Mouse (Mus musculus): ENCODE measurements around the gene Prkar2b. TPM values are rescaled to one million over a fixed set of nuclear protein-coding genes. Genes with fewer than 3 reads are reported as not detected.

Gene Prkar2b
- polyA plus RNA-seq, 1 experiment from 2014 or later: 70.4 TPM

DNA sequence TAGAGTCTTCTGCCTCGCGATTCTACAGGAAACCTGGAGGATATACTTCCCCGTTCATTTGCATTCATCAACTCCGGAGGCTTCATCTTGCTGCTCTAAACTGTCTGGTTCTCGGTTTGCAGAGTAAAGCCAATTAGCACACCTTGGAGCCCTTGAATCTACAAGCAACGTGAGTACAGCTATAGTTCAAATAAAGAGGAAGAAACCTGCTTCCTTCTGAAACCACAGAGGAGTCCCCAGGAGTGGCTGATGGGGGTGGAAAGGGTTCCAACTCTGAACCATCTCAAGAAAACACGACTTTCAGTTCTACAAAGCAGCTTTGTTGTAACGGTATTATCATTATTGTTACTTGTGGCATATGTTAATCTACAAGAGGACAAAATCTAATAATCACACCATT, 26.2 kb upstream of the Prkar2b start:
- peak overlapping the region; percentile 17 for H3K4me2 ChIP-seq
- 23% methylated on average over 8 of the region's 8 CpGs for WGBS (ENCODE audit: insufficient replicate concordance)

GRCm38 (mm10) chr12:32086874-32087273, 25.8 kb upstream of the Prkar2b start:
- ATAC-seq (ENCODE audit: insufficient read depth): no peak
- Histone ChIP-seq H3K4me2 (peak overlapping the region; percentile 17), H3K4me1 (replicated peaks) (peaks cover 47% of the 10 kb centered on the region), H3K27ac (replicated peaks) (peak overlapping the region; percentile 31; the same call in 1 of the 2 replicates), H3K9ac (no peak overlapping the region), H3K4me3 (replicated peaks) (no peak overlapping the region), H3K36me3 (replicated peaks) (peaks cover 11% of the 10 kb centered on the region), H3K27me3 (no peaks in the 10 kb centered on the region), H3K9me3 (replicated peaks) (no peaks in the 10 kb centered on the region)
- 51% methylated on average over 3 of the region's 3 CpGs for WGBS (ENCODE audit: insufficient replicate concordance)

More for the DNA sequence above, 26.2 kb upstream of the Prkar2b start:
- H3K9ac ChIP-seq: no peak overlapping the region
- no peaks in the 10 kb centered on the region for H3K9me3 ChIP-seq (replicated peaks)
- ATAC-seq (ENCODE audit: insufficient read depth): no peak
- peaks cover 43% of the 10 kb centered on the region for H3K4me1 ChIP-seq (replicated peaks)
- H3K27ac ChIP-seq (replicated peaks): no peak overlapping the region
- H3K4me3 ChIP-seq (replicated peaks): no peak overlapping the region
- H3K27me3 ChIP-seq: no peaks in the 10 kb centered on the region
- H3K36me3 ChIP-seq (replicated peaks): peaks cover 11% of the 10 kb centered on the region

DNA sequence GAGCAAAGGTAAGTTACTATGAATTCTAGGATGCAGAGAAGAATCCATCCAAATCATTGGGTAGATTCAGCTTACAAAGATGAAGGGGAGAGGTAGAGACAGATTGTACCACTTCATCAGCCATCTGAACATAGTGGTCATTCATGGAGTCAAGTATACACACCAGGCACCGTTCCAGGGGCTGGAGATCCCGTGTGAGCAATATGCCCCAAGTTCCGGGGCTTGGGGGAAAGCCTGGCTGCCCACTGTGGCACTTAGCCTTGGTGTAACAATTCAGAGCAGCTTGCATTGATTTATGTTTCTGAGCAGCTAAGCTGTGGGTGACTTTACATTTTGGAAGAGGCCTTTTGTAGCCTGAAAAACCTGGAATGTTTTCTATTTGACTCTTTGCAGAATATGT, 24.8 kb upstream of the Prkar2b start:
- H3K9me3 ChIP-seq (replicated peaks): no peaks in the 10 kb centered on the region
- no peaks in the 10 kb centered on the region for H3K27me3 ChIP-seq
- no peak overlapping the region for H3K9ac ChIP-seq
- no peak overlapping the region for H3K4me3 ChIP-seq (replicated peaks)
- peaks cover 51% of the 10 kb centered on the region for H3K4me1 ChIP-seq (replicated peaks)
- WGBS (ENCODE audit: insufficient replicate concordance): 80% methylated on average over 3 of the region's 3 CpGs
- H3K4me2 ChIP-seq: no peak overlapping the region
- ATAC-seq (ENCODE audit: insufficient read depth): no peak
- peaks cover 5% of the 10 kb centered on the region; the same call in 1 of the 2 replicates for H3K36me3 ChIP-seq (replicated peaks)
- no peak overlapping the region; the same call in 1 of the 2 replicates for H3K27ac ChIP-seq (replicated peaks)

DNA sequence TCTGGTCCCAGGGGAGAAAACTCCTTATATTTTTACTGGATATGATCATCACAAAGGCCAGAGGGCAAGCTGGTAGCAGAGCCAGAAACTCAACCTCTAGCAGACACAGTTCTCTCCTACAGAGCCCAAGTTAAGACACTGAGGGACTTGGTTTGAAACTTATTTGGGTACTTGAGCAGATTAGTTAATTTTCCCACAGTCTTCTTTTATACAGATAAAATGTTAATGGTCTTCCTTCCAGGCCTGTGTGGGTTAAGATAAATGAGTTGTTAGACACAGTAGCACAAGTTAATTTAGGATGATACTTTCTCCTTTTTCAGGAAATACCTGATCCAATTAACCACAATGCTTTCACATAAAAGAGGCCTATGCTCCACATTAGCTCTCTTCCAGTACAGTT, 24.1 kb upstream of the Prkar2b start:
- Histone ChIP-seq H3K4me2 (no peak overlapping the region; the same call in 1 of the 2 replicates), H3K36me3 (replicated peaks) (peaks cover 4% of the 10 kb centered on the region; the same call in 1 of the 2 replicates), H3K9ac (peak overlapping the region; percentile 3; the same call in 1 of the 2 replicates), H3K27me3 (no peaks in the 10 kb centered on the region), H3K4me3 (replicated peaks) (no peak overlapping the region), H3K4me1 (replicated peaks) (peaks cover 51% of the 10 kb centered on the region), H3K27ac (replicated peaks) (peak overlapping the region; percentile 43), H3K9me3 (replicated peaks) (no peaks in the 10 kb centered on the region)
- no peak for ATAC-seq (ENCODE audit: insufficient read depth)

DNA sequence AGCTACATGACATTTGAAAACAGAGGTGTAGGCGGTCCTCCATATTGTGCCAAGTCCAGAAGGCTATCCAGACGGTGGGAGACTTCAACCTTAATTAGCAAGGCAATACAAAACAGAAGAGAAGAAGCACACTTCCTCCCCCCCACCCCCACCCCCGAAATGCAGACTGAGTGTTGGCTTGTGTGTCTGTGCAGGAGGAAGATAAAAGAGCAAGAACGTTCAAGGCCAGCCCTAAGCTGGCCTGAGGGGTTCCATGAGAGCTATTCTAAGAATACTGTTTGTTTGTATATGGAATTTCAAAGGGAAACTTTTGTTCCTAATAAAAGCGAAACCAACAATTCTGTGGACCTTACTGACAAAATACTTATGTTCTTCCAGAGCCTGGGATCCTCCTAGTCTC, 23.5 kb upstream of the Prkar2b start:
- H3K27me3 ChIP-seq: no peaks in the 10 kb centered on the region
- no peak overlapping the region for H3K4me3 ChIP-seq (replicated peaks)
- peak overlapping the region; percentile 43; the same call in 1 of the 2 replicates for H3K27ac ChIP-seq (replicated peaks)
- peaks cover 51% of the 10 kb centered on the region for H3K4me1 ChIP-seq (replicated peaks)
- H3K36me3 ChIP-seq (replicated peaks): no peaks in the 10 kb centered on the region
- no peak overlapping the region; the same call in 1 of the 2 replicates for H3K4me2 ChIP-seq
- no peaks in the 10 kb centered on the region for H3K9me3 ChIP-seq (replicated peaks)
- H3K9ac ChIP-seq: peak overlapping the region; percentile 3; the same call in 1 of the 2 replicates
- no peak for ATAC-seq (ENCODE audit: insufficient read depth)
- 32% methylated on average over 5 of the region's 5 CpGs for WGBS (ENCODE audit: insufficient replicate concordance)

DNA sequence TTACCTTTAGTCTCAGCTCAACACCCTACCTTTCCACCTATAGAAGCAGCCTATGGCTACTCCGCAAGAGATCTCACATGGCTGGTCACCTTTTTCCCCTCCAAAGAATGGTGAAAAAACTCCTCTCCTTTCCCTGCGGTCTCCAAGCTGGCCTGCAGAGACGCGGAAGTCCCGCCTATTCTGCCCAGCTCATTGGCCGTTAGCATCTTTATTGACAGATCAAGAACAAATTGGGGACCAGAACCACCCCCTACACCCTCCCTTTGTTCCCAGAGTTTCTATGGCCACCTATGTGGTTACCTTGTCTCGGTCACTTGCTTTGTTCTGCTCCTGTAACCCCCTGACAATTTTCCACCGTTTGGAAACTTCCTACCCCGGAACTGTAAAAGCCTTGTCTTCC, 19.6 kb upstream of the Prkar2b start:
- Histone ChIP-seq H3K4me1 (replicated peaks) (peaks cover 49% of the 10 kb centered on the region), H3K4me2 (no peak overlapping the region), H3K9ac (no peak overlapping the region), H3K4me3 (replicated peaks) (no peak overlapping the region), H3K27ac (replicated peaks) (0 out of 2 replicates have a peak overlapping the region, but pooled peaks have one; percentile 0), H3K27me3 (no peaks in the 10 kb centered on the region), H3K9me3 (replicated peaks) (no peaks in the 10 kb centered on the region), H3K36me3 (replicated peaks) (no peaks in the 10 kb centered on the region)
- no peak for ATAC-seq (ENCODE audit: insufficient read depth)
- 84% methylated on average over 9 of the region's 9 CpGs for WGBS (ENCODE audit: insufficient replicate concordance)

DNA sequence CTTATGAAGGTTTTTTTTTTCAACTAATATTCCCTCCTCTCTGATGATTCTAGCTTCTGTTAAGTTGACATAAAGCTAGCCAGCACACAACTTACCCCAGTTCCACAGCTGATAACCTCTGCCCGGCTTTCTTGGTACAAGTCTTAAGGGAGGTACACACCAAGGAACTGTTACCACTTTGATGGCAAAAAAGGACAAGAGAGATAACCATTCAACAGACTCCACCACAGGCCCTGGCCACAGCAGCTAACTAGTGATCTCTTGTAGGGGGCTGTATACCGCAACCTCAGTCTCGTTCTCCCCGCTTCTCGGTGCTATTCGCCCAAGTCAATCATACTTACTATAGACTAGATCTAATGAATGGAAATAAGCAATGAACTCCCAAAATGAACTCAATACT, 16.3 kb upstream of the Prkar2b start:
- H3K36me3 ChIP-seq (replicated peaks): no peaks in the 10 kb centered on the region
- no peaks in the 10 kb centered on the region for H3K9me3 ChIP-seq (replicated peaks)
- peaks cover 31% of the 10 kb centered on the region for H3K4me1 ChIP-seq (replicated peaks)
- H3K27me3 ChIP-seq: no peaks in the 10 kb centered on the region
- 0 out of 2 replicates have a peak overlapping the region, but pooled peaks have one; percentile 1 for H3K27ac ChIP-seq (replicated peaks)
- no peak overlapping the region for H3K9ac ChIP-seq
- ATAC-seq (ENCODE audit: insufficient read depth): no peak
- no peak overlapping the region for H3K4me3 ChIP-seq (replicated peaks)
- WGBS (ENCODE audit: insufficient replicate concordance): 46% methylated on average over 6 of the region's 6 CpGs
- no peak overlapping the region for H3K4me2 ChIP-seq

- Histone ChIP-seq H3K4me3 (replicated peaks) (no peak overlapping the region), H3K9me3 (replicated peaks) (no peaks in the 10 kb centered on the region), H3K4me2 (no peak overlapping the region), H3K27me3 (no peaks in the 10 kb centered on the region), H3K4me1 (replicated peaks) (peaks cover 22% of the 10 kb centered on the region), H3K27ac (replicated peaks) (no peak overlapping the region), H3K9ac (no peak overlapping the region), H3K36me3 (replicated peaks) (no peaks in the 10 kb centered on the region)
- WGBS (ENCODE audit: insufficient replicate concordance): 68% methylated on average over 10 of the region's 10 CpGs
- no peak for ATAC-seq (ENCODE audit: insufficient read depth)
These were observed 15.0 kb upstream of the Prkar2b start for GRCm38 (mm10) chr12:32075831-32076715.

DNA sequence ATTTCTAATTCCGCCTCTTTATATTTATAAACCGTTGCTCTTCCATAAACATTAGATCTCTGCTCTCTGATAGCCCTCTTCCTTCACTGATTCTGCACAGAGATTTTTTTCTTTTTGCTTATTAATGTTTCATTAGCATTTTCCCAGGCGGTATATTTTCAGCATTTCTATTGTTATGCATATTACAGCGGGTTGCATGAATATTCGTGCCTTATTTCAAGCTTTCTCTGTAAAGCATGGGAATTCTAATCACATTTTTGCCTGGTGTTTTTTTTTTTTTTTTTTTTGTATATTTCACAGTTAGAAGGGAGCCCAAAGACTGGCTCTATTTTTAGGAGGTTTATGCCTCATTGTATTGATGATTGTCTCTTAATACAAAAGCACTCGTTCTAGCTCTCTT, 13.2 kb upstream of the Prkar2b start:
- H3K9ac ChIP-seq: no peak overlapping the region
- no peak overlapping the region for H3K4me2 ChIP-seq
- no peak overlapping the region for H3K27ac ChIP-seq (replicated peaks)
- no peaks in the 10 kb centered on the region for H3K36me3 ChIP-seq (replicated peaks)
- H3K9me3 ChIP-seq (replicated peaks): no peaks in the 10 kb centered on the region
- ATAC-seq (ENCODE audit: insufficient read depth): no peak
- 82% methylated on average over 6 of the region's 6 CpGs for WGBS (ENCODE audit: insufficient replicate concordance)
- H3K4me3 ChIP-seq (replicated peaks): no peak overlapping the region
- peaks cover 22% of the 10 kb centered on the region for H3K4me1 ChIP-seq (replicated peaks)
- no peaks in the 10 kb centered on the region for H3K27me3 ChIP-seq

DNA sequence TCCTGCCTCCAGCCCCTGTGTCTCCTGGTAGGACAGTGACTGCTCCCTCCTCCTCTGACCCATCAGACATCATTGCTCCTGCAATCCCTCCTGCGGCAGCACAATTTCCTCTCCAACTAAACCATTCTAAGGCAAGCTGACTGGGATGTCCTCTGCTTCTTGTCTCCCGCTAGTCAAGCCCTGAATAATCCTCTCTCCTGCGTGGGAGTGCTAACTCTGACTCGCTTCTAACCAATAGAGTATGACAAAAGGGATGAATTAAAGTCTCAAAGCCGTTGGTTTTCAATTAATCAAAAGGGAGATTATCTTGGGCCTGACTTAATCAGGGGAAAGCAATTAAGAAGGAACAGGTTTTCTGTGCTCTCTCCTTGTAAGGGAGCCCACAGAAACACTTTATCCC, 4.9 kb upstream of the Prkar2b start:
- H3K9me3 ChIP-seq (replicated peaks): no peaks in the 10 kb centered on the region
- H3K9ac ChIP-seq: no peak overlapping the region
- peaks cover 25% of the 10 kb centered on the region for H3K4me1 ChIP-seq (replicated peaks)
- no peak overlapping the region for H3K27ac ChIP-seq (replicated peaks)
- no peak for ATAC-seq (ENCODE audit: insufficient read depth)
- no peak overlapping the region for H3K4me3 ChIP-seq (replicated peaks)
- H3K4me2 ChIP-seq: no peak overlapping the region
- H3K27me3 ChIP-seq: no peaks in the 10 kb centered on the region
- no peaks in the 10 kb centered on the region for H3K36me3 ChIP-seq (replicated peaks)
- WGBS (ENCODE audit: insufficient replicate concordance): 68% methylated on average over 5 of the region's 5 CpGs

GRCm38 (mm10) chr12:32060247-32061089, 628 bp downstream of the Prkar2b start:
- ATAC-seq (ENCODE audit: insufficient read depth): peak; percentile 59
- no peaks in the 10 kb centered on the region for H3K27me3 ChIP-seq
- peaks cover 55% of the 10 kb centered on the region for H3K4me1 ChIP-seq (replicated peaks)
- H3K4me2 ChIP-seq: peak overlapping the region; percentile 84
- peak overlapping the region; percentile 100 for H3K4me3 ChIP-seq (replicated peaks)
- H3K9ac ChIP-seq: peak overlapping the region; percentile 100
- H3K36me3 ChIP-seq (replicated peaks): peaks cover 17% of the 10 kb centered on the region
- WGBS (ENCODE audit: insufficient replicate concordance): under 1% methylated on average over 65 of the region's 66 CpGs
- no peaks in the 10 kb centered on the region for H3K9me3 ChIP-seq (replicated peaks)
- peak overlapping the region; percentile 98 for H3K27ac ChIP-seq (replicated peaks)
